Mouse (Mus musculus) bone marrow, adult 2 months (tissue): ENCODE results near the gene Hist1h1b. TPM values are rescaled to one million over a fixed set of nuclear protein-coding genes. Genes with fewer than 3 reads are reported as not detected.
"Not testable (repeated sequence)": the region's sequence is repeated elsewhere in the genome, so short reads cannot be mapped to it uniquely, and the experiment has no call there.

Experiments
- H3K27ac ChIP-seq: fragments of 200-500 bp; 2 replicates; pipeline ENCODE4 v1.5.1; 2012; ENCODE audit warnings: low read depth, mild to moderate bottlenecking, control low read depth, inconsistent platforms, low read length; ENCODE audit not compliant: control insufficient read depth, poor library complexity, insufficient read depth
- H3K4me1 ChIP-seq: fragments of 200-500 bp; 2 replicates; pipeline ENCODE4 v1.6.1; 2011; ENCODE audit warnings: low read length; ENCODE audit not compliant: control insufficient read depth, insufficient read depth
- H3K4me3 ChIP-seq: fragments of 200-500 bp; replicated peaks from 2 replicates; pipeline ENCODE3; 2011; ENCODE audit warnings: mild to moderate bottlenecking, low read depth, low read length, control low read depth; ENCODE audit not compliant: control insufficient read depth
- CTCF ChIP-seq: fragments of 200-500 bp; IDR thresholded peaks from 2 replicates; pipeline ENCODE4 v1.5.1; 2011; ENCODE audit warnings: low read length, control low read depth; ENCODE audit not compliant: control insufficient read depth, insufficient read depth
- POLR2A ChIP-seq: fragments of 200-500 bp; IDR thresholded peaks from 2 replicates; pipeline ENCODE4 v1.6.1; 2011; ENCODE audit warnings: low read depth, mild to moderate bottlenecking, control low read depth, low read length, borderline replicate concordance; ENCODE audit not compliant: control insufficient read depth
- WGBS: fragments of 180-500 bp; shearing (Covaris S2); methylation state at CpG from one replicate; pipeline ENCODE4 v1.1.7; 2018; 5-methylcytosine and 5-hydroxymethylcytosine counted together
- polyA plus RNA-seq: library from polyadenylated mRNA; stranded (reverse); fragments of >200 nt; gene quantifications from 2 replicates; pipeline ENCODE4 v1.2.4, GENCODE M21; 2011; ENCODE audit warnings: low replicate concordance; ENCODE audit not compliant: missing spikeins, insufficient read depth, insufficient read length

The Hist1h1b gene
- polyA plus RNA-seq, 1 experiment: 123 TPM

DNA sequence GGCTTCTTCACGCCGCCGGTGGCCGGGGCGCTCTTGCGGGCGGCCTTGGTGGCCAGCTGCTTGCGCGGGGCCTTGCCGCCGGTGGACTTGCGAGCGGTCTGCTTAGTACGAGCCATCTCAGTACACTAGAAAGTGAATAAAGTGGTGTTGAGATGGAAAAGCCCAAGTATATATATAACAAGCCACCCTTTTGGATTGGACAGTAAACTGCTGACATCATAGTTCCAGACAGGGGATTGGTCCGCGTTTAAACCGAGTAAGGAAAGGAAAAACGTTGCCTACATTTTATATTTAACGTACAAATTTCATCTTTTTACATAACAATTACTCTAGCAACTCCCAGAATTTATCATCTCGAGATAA is 2.8 kb upstream of the Hist1h1b start, which contains the start of gene Hist1h3i:
Gene Hist1h3i, minus strand, starts transcription at position 116 of the 363 bp plus-strand sequence.
- WGBS: 0% methylated on average over 20 of the region's 20 CpGs
- TF ChIP-seq CTCF (no peak), POLR2A (no peak)
- H3K27ac ChIP-seq: peak within 1 kb of the TSS; percentile 98
- peaks cover 3% of the 10 kb centered on the region; the same call in 1 of the 2 replicates for H3K4me1 ChIP-seq
- peak within 1 kb of the TSS; percentile 63 for H3K4me3 ChIP-seq

DNA sequence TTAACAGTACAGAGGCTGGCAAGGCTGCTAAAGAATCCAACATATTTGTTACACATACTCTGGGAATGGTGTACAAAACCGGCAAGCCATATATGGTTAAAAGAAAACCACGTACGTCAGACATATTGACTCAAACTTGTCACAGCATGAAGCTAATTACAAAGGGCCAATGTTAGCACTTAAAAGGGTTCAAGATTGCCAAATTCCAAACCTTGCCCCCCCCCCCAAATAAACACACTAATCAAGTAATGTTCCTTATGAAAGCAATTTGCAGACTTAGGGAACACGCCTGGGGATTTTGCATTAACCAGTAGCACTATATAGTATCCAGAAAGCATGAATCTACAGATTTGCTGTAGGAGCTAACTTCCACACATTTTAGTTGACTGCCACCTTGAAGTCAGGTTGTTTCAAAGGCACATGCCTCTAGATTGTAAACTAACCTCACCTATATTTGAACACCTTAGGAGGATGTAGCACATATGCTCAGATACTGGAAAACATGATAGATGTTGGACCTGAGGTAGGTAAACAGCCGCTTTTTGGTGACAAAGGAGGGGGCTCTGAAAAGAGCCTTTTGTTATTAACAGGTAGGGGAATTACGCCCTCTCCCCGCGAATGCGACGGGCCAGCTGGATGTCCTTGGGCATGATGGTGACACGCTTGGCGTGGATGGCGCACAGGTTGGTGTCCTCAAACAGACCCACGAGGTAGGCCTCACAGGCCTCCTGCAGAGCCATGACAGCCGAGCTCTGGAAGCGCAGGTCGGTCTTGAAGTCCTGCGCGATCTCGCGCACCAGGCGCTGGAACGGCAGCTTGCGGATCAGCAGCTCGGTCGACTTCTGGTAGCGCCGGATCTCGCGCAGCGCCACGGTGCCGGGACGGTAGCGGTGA is 2.2 kb upstream of the Hist1h1b start:
- H3K4me3 ChIP-seq: peak overlapping the region; percentile 63
- TF ChIP-seq POLR2A: peak; percentile 97; the same call in 1 of the 2 replicates
- under 1% methylated on average over 14 of the region's 35 CpGs for WGBS
- peak overlapping the region; percentile 98 for H3K27ac ChIP-seq
- H3K4me1 ChIP-seq: not testable (repeated sequence)

DNA sequence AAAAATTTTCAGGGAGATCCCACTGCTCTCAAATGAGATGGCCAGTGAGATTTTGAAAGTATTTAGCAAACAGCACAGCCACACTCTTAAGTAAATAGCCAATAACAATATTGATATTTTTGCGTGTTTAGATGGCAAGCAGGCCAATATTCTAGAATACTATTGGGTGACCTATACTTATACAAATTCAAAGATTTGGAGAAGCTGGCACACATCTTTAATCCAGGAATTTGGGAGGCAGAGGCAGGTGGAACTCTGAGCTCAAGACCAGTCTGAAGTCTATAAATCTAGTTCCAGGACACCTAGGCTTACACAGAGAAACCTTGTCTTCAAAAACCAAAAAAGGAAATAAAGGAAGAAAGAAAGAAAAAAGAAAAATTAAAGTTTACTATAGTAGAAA is 1.2 kb upstream of the Hist1h1b start:
- H3K27ac ChIP-seq: no peak overlapping the region
- H3K4me3 ChIP-seq: no peak overlapping the region
- TF ChIP-seq POLR2A: no peak
- TF ChIP-seq CTCF: no peak
- H3K4me1 ChIP-seq: peaks cover 4% of the 10 kb centered on the region; the same call in 1 of the 2 replicates
- WGBS: 84% methylated on average over 1 of the region's 1 CpGs

DNA sequence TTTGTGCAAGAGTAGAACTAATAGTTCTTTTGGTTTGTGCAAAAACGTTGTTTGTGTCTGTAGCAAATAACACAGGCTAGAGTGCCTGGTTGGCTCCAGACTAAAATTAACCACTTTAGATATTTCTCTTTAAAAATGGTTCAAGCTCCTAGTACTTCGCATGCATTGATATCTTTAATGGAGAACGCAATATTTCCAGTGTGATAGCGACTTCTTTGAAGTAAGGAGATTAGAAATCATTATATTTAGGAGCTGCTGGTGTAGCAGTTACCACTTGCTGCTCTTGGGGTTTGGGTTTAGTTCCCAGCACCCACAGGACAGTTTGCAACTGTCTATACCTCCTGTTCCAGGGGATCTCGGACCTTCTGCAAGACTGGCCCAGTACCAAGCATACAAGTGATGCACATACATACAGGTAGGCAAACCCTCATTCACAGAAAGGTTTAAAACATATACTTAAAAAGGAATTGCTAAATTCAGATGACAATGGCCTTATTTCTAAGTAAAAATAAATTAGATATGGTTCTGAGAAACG is 663 bp upstream of the Hist1h1b start:
- TF ChIP-seq POLR2A (no peak), CTCF (no peak)
- Histone ChIP-seq H3K4me3 (no peak overlapping the region), H3K4me1 (peaks cover 4% of the 10 kb centered on the region; the same call in 1 of the 2 replicates), H3K27ac (peak overlapping the region; percentile 72; the same call in 1 of the 2 replicates)
- 47% methylated on average over 6 of the region's 6 CpGs for WGBS

DNA sequence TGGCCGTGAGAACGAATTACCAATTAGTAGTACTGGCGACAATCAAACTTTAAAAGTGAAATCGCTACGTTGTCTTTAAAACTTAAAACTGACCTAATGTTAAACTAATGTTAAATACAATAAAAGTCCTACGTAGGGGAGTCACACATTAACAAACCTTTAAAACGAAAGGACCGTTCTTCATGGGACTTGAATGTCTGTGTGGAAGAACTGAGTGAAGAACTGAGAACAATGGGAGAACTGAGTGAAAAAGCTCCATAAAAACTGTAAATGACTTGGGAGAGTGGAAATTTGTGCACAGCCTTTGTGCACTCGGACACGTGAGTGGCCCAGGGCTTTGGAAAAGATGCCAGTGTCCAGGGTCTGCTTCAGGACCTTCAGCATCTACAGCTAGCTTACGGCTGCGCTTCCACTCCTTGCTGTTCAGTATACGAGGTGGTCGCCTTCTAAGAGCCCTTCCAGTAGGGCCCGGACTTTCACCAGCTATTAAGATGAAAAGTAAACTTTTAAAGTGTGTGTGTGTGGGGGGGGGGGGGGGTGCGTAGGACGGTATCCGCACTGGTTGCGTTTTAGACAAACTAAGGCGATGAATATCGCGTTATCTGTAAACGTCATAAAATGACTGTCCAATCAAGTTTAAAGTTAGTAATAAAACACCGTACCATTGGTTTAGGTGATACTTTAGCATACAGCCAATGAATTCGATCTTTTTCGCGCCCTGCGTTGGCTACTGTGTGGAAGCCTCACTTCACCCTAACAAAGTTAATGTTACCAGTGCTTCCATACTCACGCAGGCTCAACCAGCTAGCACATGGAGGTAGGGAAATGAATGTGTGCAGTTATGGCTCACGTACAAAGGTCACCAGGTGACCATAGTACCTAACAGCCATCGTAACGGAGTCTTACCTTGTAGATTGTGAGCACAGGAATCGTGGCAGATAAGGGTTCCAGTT is 1.3 kb downstream of the Hist1h1b start:
- H3K27ac ChIP-seq: peak overlapping the region; percentile 99
- H3K4me3 ChIP-seq: peak overlapping the region; percentile 91
- peaks cover 3% of the 10 kb centered on the region; the same call in 1 of the 2 replicates for H3K4me1 ChIP-seq
- TF ChIP-seq POLR2A (no peak), CTCF (no peak)
- 2% methylated on average over 33 of the region's 33 CpGs for WGBS

DNA sequence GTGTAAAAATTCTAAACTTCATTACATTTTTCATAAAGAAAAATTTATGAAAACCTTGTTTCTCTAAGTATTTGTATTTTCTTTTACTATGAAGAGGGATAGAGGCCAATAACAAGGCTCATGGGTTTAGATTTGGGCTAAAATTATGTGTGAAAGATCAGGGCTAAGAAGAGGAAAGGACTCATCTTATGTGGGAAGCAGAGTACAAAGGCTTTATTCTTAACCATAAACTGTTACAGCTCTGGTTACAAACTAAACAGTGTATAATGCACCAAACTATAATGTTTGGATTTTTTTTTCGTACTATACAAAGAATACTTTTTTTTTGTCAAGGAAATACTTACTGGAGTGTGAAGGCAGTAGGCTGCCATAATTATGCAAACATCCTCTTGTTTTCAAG is 24.7 kb downstream of the Hist1h1b start:
- no peak overlapping the region for H3K27ac ChIP-seq
- H3K4me3 ChIP-seq: peak overlapping the region; percentile 20
- WGBS: 61% methylated on average over 1 of the region's 1 CpGs
- TF ChIP-seq POLR2A (no peak), CTCF (no peak)
- H3K4me1 ChIP-seq: peaks cover 2% of the 10 kb centered on the region; the same call in 1 of the 2 replicates

DNA sequence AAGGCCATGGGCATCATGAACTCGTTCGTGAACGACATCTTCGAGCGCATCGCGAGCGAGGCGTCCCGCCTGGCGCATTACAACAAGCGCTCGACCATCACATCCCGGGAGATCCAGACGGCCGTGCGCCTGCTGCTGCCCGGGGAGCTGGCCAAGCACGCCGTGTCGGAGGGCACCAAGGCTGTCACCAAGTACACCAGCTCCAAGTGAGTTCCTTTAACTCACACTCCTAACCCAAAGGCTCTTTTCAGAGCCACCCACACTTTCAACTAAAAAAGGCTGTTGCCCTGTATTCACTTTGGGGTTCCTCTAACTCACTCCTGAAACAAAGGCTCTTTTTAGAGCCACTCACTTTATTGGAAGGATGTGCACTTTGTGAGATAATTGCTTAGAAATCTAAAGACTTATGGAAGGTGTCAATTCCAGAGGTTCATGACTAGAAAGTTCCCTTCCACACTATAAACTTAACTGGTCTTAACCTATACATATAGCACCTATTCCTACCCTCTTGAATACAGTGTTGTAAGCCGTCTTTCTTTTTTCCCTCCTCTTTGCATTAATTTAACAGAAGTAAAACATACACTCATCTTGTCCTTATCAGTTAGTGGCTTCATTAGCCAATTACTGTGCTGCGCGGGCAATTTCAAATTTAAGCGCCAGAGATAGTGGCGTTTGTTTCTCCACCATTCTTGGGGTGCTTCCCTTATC is 26.0 kb downstream of the Hist1h1b start:
- under 1% methylated on average over 21 of the region's 26 CpGs for WGBS
- peak; percentile 74; the same call in 1 of the 2 replicates for TF ChIP-seq POLR2A
- Histone ChIP-seq H3K27ac (peak overlapping the region; percentile 93), H3K4me3 (peak overlapping the region; percentile 59)
- H3K4me1 ChIP-seq: not testable (repeated sequence)
